Mouse (Mus musculus) lung, postnatal 25 days (tissue): Measurements from ENCODE around the gene Zbtb45.

ENCODE experiments used
- DNase-seq: peaks from one replicate; pipeline ENCODE4 v3.0.0; 2022; ENCODE audit warnings: low spot score

Gene Zbtb45

DNA sequence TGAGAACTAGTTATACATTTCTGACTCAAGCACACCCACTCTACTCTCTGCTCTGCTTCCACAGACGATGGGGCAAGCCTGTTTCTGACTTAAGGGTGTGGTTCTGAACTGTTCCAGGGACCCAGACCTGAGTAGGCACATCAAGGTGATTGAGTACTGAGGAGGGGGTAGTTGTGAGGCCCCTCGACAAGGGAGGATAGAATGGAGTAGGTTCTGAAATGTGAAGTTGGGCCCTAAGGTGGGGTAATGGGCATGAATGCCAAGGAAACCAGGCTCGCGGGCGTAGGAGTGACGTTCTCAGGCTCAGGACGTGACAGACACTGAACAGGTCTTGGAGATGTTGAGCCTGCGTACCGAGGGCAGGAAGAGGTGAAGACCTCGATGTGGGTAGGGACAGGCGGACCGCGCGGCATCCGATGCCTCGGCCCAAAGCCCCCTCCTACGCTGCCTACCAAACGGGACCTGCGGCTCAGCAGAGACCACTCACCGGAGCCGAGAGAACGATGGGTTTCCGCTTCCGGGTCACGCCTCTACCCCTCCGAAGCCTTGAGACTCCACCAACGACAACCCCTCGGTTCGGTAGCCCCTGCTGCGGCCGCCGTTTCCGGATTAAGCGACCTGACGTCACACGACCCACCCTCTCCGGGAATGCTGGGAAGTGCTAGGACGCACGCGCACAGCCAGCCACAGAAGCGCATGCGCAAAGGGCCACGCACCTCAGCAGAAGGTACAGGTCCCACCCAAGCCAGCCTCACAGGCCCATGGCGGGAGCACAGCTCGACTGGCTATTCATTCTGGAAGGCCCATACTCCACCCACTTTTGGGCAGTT, 24.5 kb upstream of the Zbtb45 start, which contains the start of gene Chmp2a:
Chmp2a (minus strand) TSS at position 660 of the 830 bp plus-strand sequence.
- DNase-seq: peak; percentile 97

DNA sequence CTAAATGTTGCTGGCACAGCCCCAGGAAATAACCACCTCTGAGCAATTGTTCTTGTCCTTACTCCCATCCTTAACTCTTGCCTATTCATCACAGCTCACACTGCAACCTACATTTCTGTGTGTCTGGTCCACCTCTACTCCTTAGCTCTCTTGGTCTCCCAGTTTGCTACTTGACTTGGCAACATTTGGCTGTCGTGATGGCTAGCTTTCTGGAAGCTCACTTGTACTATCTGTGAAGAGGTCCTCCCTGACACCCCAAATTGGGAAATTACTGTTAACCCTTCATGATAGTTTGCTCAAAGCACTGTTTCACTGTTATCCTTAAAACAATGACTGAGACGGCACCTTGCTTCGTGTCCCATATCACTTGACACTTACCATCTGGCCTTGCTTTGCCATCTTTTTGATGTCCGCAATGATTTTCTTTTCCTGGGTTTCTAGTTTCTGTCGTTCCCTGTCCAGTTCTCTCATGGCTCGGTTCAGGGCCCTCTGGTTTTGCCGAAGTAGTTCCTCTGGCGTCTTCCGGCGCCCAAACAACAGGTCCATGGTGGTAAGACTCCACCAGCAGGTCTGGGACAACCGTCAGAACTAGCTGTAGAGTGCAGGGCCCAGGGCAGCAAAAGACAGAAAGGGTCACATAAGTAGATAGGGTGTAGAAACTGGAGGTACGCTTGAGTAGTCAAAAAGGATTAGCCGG, 23.8 kb upstream of the Zbtb45 start:
- DNase-seq: no peak

DNA sequence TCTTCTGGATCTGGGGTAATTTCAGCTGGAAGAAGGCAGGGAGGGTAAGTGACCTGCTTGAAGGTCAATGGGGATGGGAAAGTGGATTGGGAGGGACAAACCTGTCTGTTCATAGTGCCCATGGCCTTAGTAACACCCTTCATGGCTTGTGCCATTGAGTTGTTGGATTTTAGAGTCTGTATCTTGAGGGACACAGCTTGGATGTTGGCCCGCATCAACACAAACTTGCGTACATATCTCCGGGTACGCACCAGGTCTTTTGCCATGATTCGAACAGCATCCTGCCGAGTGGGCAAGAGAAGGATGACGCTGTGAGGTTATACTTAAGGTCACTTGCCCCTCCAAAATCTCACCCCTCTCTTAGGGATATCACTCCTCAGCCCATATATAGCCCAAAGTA, 22.7 kb upstream of the Zbtb45 start:
- DNase-seq: no peak

DNA sequence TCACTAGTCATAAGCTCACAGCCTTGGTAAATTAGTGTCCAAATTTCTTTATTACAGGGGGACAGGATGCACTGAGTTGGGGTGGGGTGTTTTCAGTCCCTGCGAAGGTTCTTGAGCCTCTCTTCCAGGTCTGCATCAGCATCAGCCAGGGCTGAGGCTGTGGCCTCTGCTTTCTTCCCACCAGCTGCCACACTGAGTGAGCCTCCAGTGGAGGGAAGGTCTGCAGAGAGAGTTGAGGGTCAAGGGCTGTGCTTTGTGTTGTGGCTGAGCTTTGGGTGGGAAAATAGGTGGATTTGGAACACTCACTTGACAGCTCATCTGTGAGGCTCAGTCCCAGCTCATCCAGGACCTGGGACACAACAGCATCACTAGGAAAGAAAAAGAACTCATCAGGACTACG, 22.1 kb upstream of the Zbtb45 start:
- no peak for DNase-seq

DNA sequence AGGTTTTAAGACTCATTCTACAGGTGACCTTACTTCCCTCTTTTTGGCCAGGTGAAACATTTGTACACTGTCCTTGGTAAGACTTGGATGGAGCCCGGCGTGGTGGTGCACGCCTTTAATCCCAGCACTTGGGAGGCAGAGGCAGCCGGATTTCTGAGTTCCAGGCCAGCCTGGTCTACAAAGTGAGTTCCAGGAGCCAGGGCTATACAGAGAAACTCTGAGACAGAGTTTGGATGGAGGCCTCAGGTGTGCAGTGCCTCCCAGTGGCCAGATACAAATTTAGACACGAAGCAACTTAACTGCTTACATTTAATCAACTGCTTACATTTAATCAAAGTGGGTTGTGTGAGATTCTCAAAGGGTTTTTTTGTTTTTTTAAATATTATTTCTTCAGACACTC, 21.2 kb upstream of the Zbtb45 start:
- no peak for DNase-seq

DNA sequence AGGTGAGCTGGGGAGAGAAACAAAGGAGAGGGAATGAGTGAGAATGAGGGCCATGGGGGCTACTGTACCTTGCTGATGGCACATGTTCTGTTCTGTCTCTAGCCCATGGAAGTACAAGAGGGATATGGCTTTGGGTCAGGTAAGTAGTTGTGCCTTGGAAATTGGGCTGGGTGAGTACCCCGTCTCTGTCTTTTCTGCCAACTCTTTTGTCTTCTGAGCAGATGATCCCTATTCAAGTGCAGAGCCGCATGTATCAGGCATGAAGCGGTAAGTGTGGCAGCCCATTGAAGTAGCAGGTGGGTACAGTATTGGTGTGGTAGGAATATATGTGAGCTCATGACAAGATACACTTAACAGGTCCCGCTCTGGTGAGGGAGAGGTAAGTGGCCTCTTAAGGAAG, 19.2 kb upstream of the Zbtb45 start:
- no peak for DNase-seq

DNA sequence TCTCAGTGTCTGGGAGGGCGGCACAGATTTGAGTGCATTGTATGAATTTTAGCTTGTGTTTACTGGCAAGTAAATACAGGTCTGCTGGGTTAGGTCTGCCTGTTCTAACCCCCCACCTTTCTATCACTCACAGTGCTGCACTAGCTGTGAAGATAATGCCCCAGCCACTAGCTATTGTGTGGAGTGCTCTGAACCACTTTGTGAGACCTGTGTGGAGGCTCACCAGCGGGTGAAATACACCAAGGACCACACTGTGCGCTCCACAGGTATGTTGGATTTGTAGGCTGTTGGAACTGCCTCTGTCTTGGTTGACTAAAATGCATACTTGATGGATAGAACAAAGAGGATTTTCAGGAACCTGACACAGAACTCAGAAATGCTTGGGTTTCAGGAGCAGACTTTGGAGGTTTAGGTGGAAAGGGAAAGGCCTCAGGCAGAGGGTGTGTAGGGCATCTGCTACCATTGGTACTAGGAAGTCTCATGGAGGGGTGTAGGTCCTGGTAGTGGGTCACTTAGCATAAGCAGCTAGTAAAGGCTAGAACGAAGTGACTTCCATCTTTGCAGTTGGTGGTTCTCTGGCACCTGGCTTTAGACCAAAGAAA, 15.8 kb upstream of the Zbtb45 start:
- DNase-seq: no peak

DNA sequence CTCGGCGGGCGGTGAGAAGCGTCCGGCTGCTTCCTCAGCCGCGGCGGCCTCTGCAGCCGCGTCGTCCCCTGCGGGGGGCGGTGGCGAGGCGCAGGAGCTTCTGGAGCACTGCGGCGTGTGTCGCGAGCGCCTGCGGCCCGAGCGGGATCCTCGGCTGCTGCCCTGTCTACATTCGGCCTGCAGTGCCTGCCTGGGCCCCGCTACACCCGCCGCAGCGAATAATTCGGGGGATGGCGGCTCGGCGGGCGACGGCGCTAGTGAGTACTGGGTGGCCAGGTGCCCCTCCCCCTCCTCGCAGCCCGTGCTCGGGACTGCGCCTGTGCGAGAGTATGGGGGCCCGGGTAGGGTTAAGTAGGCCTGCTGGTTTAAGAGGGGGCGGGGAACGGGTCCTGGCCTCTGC, 15.0 kb upstream of the Zbtb45 start:
- DNase-seq: peak; percentile 46

DNA sequence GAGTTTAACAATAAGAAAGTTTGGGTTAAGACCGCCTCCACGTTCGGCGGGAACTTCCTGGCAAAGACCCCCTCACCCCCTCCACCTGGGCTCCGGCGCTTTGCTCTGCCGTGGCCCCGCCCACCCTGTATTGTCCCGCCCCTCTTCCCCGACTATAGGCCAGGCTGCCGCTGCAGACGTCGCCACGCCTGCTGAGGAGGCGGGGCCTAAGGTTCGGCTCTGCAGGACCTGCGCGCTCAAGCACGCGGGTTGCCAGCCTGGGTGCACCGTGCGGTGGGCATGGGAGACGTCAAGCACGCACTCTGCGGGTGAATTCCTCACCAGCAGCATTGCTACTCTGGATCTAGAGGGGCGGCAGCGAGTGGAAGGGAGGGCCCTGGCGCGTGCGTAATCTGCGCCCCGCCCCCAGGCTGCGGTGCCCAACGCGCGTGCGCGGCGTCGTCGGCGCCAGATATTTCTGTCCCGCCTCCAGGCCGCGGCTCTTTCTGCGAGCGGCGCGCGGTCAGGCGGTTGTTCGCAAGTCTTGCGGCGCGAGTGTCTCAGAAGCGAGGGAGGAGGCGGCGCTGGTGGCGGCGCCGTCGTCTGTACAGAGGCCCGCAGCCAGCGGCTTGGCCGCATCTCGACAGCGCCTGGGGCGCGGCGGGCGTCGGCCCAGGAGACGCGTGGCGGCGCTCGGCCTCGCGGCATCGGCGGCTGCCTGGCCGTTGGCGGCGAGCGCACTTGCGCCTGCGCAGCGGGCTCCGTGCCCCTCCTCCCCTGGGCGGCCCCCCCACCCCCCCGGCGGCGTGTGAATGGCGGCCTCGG, 14.3 kb upstream of the Zbtb45 start:
- peak; percentile 90 for DNase-seq

DNA sequence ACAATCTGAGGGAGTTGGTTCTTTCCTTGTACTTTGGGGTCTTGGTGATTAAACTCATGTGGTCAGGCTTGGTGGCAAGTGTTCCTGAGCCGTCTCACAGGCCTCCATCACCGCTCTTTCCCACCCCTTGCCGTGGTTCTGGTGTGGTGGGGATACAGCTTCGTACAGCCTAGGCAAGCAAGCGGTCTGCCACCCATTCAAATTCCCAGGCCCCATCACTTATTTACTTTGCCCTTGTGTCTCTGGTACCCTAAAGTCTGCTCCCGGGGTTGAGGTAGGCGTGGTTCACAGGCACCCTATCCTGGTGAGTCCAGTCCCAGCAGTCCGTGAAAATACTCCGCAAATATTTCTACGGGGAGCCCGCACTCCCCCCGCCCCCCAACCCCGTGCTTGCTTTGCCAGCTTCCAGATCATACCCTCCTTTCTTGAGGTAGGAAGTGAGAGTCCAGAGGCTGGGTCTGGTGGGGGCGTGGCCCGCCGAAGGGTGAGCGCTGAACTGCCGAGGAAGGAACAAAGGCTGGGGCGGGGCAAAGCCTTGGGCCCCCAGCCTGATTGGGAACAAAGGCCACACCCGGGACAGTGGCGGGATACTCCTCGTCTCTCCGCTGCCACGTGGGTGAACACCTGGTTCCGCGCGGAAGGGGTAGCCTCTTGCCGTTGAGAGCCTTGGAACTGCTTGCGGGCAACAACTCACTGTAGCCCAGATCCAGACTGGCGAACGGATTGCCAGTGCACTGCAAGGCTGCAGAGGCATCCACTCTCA, 13.1 kb upstream of the Zbtb45 start:
- DNase-seq: peak; percentile 84

DNA sequence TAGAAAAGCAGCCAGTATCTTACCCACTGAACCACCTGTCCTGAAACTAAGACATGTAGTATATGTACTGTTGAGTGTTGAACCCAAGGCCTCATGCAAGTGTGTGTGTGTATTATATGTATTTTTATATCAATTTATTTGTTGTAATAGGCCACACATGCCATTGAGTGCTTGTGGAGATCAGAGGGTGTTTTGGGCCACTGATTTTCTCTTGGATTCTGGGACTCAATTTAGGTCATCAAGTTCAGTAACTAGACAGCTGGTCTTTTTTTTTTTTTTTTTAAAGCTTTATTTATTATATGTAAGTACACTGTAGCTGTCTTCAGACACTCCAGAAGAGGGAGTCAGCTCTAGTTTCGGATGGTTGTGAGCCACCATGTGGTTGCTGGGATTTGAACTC, 5.4 kb upstream of the Zbtb45 start:
- DNase-seq: no peak

DNA sequence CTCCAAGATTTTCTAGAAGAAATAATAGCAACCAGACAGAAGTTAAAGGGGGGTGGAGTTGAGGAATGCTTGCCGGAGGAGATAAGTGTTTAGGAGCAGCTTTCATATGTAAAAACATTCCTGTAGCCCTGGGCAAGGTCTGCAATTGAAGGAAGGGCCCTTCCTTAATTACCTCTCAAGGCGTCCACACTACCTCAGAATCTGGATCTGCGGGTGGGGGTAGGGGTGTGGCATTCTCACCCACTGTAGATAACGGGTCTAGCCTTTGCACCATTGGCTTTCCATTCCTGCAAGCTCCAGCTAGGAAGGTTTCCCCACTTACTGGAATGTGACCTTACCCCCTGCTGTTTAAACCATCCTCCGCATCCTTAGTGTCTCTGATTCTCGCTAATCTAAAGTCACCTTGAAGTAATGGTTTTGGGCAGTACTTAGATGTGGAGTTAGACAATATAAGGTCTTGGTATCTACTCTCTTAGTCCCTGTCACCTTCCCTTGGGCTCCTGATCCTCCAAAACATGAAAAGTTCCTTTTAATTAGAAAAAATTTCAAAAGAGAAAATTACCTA, 4.5 kb upstream of the Zbtb45 start:
- no peak for DNase-seq

DNA sequence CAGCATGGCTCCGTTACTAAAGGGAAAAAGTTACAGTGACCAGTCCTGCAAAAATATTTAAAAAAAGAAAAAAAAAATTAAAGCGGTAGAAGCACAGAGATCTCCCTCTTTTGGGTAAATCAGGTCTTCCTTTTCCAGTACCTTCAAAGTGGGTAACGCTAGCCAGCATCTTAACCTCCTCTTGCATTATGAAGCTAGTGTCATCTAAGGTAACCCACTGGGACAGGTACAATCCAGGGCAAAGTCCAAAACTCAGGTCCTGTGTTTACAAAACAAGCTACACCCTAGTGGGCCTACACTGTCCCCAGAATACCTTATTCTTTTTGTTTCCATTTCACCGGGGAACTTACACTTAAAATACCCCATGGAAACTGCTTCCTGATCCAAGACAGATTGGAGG, 3.8 kb upstream of the Zbtb45 start:
- no peak for DNase-seq

DNA sequence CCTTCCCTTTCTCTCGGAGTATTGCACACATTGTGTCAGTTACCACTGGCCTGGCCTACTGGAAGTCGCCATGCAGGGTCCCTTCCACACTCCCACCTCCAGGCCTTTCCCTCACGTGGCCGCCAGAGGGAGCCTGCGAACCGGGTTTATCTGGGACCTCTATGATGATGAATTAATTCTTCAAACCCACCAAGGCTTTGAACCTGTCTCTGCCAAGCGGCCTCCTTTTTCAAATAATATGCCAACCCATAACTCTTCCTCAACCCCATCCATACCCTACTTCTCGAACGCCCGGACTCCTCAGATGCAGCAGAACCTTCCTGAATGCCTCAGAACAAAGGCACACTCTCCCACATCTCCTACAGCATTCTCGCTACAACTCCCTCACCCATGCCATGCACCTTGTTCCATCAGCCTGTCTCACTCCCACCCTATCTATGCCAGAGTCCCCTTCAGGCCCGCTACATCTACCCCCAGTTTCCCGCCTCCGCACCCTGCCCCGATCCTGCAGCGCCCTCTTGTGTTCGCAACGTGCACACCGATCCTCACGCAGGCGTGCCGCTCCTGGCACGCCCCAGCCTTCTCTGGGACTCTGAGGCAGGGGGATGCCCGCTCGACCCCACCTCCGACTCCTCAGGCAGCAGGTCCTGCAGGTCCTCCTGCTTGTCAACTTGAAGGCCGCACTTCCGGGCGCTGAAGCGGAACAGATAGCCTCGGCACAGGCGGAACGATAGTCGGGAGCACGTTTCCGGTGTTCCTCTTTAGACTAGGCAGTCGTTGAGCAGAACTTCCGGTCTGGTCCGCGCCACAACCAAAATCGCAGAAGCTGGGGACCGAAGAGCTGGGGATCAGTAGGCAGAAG, 460 bp downstream of the Zbtb45 start:
- peak; percentile 92 for DNase-seq

DNA sequence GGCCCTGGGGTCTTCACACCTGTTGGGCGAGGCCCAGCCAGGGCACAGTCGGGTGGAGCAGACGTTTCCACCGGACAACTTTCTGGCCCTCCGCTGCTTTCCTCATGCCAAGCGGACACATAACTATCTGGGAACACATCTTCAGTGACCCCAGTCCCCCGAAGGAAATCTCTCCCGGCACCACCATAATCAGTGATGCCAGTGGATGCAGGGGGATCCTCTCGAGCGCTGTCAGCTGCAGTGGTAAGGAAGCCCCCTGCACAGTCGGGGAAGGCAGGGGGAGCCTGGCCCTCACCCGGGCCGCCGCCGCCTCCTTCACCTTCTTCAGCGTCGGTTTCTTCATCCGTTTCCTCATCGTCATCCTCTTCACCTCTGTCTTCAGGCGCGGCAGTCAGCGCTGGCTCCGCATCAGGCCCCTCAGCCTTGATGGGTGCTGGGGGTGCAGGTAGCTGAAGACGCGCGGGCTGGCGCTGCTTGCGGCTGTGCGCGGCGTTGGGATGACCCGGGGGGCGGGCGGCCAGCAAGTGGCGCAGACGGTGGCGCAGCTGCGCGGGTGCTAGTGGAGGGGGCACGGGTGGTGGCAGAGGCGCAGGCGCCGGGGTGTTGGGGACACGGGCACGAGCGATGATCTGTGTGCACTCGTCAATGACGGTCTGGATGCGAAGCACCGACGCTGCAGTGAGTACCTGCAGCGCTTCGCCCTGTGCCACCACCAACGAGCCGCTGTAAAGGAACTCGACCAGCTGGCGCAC, 2.3 kb downstream of the Zbtb45 start:
- no peak for DNase-seq

DNA sequence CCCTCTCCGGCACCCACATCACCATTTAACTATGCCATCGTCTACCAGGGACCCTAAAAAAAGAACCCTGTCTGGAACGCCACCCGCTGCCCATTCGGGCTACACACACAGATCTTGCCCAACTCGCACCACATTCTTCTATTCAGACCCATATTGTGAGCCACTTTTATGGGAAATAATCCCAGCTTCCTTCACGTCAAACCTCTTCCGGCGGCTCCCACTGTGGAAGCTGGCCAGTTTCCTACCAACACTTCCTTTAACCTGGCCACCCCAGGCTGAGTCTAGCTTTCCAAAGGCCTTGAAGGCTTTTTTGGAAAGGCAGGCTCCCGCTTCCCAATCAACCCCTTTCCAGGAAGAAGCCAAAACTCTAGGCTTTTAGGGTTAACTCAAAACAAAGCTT, 3.3 kb downstream of the Zbtb45 start:
- DNase-seq: no peak

DNA sequence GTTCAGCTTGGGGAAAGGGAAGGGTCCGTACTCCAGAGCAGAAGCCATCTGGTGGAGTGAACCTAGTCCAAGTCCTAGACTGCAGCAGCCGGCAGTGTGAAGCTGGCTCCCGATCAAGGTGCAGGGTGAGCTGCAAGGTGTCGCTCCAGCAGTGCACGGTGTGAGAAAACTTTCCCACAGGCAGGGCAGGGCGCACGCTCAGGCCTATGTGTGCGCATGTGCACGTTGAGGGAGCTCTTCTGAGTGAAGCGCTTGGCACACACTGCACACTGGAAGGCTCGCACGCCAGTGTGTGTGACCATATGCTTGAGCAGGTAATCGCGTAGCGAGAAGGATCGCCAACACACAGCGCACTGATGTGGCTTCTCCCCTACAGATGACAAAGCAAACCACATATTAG, 3.8 kb downstream of the Zbtb45 start:
- no peak for DNase-seq

DNA sequence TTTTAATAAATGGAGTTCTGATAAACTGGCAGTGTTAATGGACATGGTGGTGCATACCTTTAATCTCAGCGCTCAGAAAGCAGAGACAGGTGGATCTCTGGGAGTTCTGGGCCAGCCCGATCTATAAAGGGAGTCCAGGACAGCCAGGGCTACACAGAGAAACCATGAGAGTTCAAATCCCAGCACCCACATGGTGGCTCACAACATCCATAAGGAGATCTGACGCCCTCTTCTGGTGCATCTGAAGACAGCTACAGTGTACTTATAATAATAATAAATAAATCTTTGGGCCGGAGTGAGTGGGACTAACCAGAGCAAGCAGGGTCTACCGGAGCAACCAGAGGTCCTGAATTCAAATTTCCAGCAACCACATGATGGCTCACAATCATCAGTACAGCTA, 6.5 kb downstream of the Zbtb45 start:
- no peak for DNase-seq

DNA sequence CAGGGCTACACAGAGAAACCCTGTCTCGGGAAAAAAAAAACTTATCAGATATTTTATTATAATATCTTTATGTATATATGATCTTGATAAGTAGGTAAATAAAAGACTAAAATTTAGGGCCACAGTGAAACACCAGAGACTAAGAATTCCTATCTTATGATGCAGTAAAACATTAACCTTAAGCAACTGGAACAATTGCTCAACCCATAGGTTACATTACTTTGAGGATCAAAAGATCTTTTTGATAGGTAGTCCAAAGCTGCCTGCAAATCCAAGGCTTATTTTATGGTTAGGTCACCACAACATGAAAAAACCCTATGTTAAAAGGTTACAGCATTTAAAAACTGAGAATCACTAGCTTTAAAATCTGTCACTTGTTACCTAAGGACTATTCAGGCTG, 8.2 kb downstream of the Zbtb45 start:
- DNase-seq: no peak

DNA sequence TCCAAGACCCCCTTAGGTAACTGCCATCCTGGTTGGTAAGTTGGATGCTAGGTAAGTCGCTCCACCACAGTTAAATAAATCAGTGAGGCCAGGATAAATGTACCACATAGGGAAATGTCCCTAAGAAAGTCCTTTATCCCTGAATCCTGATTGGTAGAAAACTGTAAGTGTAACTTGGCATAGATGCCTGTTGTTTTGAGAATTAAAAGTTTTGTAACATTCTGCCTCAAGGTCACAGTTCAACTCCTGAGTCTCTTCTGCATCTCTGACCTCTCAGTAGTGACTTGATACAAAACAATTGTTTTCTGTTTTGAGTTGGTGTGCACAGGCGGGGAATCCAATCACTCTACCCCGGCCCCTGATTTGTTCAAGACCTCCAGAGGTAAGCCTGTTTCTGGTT, 11.0 kb downstream of the Zbtb45 start, which contains the start of gene Trim28:
Trim28 (plus strand) TSS at position 264 of the 400 bp plus-strand sequence.
- DNase-seq: no peak
